Mouse (Mus musculus): Measurements from ENCODE around the gene Tmcc3. TPM values are rescaled to one million over a fixed set of nuclear protein-coding genes. Genes with fewer than 3 reads are reported as not detected.

Gene Tmcc3
- polyA plus RNA-seq, 1 experiment = 26.0 TPM

DNA sequence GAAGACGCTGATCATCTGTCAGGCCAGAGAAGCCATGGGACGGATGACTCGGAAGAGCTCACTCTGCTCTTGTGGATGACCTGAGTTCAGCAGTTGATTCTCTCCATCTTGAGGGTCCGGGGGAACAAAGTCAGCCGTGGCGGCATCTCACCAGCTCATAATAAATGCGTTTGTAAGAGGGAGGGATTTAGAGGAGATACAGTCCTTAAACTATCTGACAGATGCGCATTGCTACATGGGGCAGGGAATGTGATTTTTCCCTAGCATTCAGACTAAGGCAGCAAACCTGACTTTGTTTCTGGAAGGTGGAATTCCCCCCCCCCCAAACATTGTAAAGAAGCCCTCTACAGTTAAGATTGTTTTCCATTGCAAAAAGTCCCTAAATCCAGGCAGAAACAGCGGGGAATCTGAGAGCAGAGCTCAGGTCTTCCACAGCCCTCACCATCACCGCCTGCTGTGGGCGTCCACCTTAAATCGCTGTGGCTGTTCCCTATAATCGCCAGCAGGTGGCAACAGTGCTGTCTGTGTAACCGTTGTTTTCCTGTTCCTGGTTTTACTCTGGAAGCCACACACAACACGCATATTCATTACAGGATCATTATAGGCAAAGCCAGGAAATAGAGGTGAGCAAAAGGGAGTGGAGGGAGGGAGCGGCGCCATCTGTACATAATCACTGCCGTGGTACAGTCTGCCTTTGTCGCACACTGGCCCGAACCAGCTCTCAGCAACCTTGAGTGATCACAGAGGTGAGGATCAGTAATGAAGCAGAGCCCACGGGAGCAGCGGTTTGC is 96.8 kb downstream of the Tmcc3 start:
- WGBS = 21% methylated on average over 22 of the region's 22 CpGs

GRCm38 (mm10) chr10:94409661-94410060 is 97.9 kb downstream of the Tmcc3 start:
- no peak for DNase-seq (ENCODE audit: low read depth, low spot score)
- 69% methylated on average over 6 of the region's 6 CpGs for WGBS

More for the DNA sequence above, 96.8 kb downstream of the Tmcc3 start:
- DNase-seq (ENCODE audit: low read depth, low spot score) = peak; percentile 62

DNA sequence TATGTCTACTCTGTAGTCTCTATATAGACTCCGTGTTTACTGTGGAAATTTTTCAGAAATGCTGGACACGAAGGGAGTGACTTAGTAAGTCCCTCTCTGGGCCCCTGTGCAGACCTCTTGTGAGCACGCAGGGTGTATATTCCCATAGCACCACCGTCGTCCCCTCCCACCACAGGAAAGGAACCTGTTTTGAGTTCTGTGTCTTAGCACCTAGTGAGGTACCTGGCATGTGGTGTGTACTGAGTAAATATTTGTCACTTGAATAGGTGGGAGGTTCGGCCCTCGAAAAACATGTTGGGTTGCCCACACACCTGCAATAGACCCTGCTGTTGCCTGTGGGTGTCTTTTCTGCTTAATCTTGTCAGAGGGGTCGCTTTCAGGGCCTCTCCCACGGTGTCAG is 99.8 kb downstream of the Tmcc3 start:
- WGBS = 67% methylated on average over 9 of the region's 9 CpGs
- no peak for DNase-seq (ENCODE audit: low read depth, low spot score)

- 47% methylated on average over 8 of the region's 8 CpGs for WGBS
- no peak for DNase-seq (ENCODE audit: low read depth, low spot score)
Observed at GRCm38 (mm10) chr10:94413770-94414651, 102.3 kb downstream of the Tmcc3 start.

- no peak for DNase-seq (ENCODE audit: low read depth, low spot score)
- WGBS = 51% methylated on average over 22 of the region's 22 CpGs
Observed at GRCm38 (mm10) chr10:94415950-94416844, 104.4 kb downstream of the Tmcc3 start.

GRCm38 (mm10) chr10:94417643-94418042 is 105.9 kb downstream of the Tmcc3 start:
- 66% methylated on average over 4 of the region's 4 CpGs for whole genome bisulfite sequencing
- DNase-seq (ENCODE audit: low read depth, low spot score) = no peak

- no peak for DNase-seq (ENCODE audit: low read depth, low spot score)
- 46% methylated on average over 12 of the region's 12 CpGs for WGBS
Observed at GRCm38 (mm10) chr10:94426000-94426920, 114.5 kb downstream of the Tmcc3 start.

- whole genome bisulfite sequencing = 88% methylated on average over 15 of the region's 15 CpGs
- DNase-seq (ENCODE audit: low read depth, low spot score) = no peak
Observed at GRCm38 (mm10) chr10:94426921-94427270, 115.1 kb downstream of the Tmcc3 start.

- no peak for DNase-seq (ENCODE audit: low read depth, low spot score)
Observed at GRCm38 (mm10) chr10:94428186-94428942, 116.6 kb downstream of the Tmcc3 start.

DNA sequence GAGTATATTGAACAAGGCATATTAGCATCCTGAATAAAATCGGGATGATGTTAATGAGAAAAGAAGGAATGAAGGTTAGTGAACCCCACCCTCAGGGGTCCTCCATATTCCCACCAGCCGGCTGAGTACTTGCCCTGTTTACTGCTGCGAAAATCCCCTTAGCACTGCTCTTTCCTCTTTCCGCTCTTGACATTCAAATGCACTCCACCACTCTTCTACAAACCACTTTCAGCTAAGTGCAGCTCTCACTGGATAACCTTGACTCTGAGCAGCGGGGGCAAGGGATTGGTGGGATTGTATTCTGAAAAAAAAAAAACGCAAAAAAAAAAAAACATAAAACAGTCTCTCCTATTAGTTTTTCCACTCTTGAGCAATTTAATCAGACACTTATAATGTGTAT is 118.8 kb downstream of the Tmcc3 start:
- DNase-seq (ENCODE audit: low read depth, low spot score) = no peak
- WGBS = 88% methylated on average over 6 of the region's 6 CpGs

More at GRCm38 (mm10) chr10:94428186-94428942, 116.6 kb downstream of the Tmcc3 start:
- WGBS = 48% methylated on average over 12 of the region's 12 CpGs

GRCm38 (mm10) chr10:94432933-94433332 is 121.2 kb downstream of the Tmcc3 start:
- no peak for DNase-seq (ENCODE audit: low read depth, low spot score)
- 73% methylated on average over 5 of the region's 5 CpGs for WGBS

DNA sequence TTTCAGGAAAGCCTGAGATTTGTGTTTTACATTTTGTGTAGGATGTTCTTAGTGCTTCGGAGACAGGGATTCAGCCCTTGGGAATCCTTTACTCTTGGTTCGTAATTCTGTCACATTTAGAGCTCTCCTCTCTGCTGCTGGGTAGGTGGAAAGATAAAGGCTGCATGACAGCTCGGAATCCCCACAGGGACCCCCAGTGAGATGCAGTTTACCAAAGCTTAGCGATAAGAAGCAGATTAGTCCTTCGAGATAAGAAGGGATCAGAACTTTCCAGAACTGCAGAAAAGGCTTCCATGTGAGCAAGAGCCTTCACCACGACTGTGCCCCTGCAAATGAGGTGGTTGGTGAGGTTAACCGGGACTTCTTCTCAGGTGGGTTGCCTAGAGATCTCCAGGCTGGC is 122.2 kb downstream of the Tmcc3 start:
- 54% methylated on average over 7 of the region's 7 CpGs for WGBS
- no peak for DNase-seq (ENCODE audit: low read depth, low spot score)

DNA sequence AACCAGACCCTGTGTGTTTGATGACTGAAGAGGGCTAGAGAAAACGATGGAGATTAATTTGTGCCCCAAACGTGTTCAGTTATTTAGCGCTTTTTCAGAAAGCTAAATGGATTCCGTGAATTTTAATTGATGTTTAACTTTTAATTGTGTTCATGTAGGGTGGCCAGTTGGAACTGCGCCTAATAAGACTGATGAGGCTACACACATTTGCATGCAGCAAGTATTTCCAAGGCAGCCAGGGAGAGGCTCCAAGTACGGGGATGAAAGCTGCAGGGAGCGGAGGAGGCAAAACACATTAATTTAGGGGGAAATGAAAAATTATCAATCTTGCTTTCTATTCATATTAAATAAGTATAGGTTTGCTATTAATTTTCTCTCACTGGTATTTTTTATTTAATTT is 131.0 kb downstream of the Tmcc3 start:
- no peak for DNase-seq (ENCODE audit: low read depth, low spot score)
- 84% methylated on average over 7 of the region's 7 CpGs for WGBS

GRCm38 (mm10) chr10:94443453-94443852 is 131.7 kb downstream of the Tmcc3 start:
- WGBS = 87% methylated on average over 4 of the region's 4 CpGs
- DNase-seq (ENCODE audit: low read depth, low spot score) = no peak

- no peak for DNase-seq (ENCODE audit: low read depth, low spot score)
- WGBS = 81% methylated on average over 7 of the region's 7 CpGs
Observed at GRCm38 (mm10) chr10:94445192-94445591, 133.4 kb downstream of the Tmcc3 start.

DNA sequence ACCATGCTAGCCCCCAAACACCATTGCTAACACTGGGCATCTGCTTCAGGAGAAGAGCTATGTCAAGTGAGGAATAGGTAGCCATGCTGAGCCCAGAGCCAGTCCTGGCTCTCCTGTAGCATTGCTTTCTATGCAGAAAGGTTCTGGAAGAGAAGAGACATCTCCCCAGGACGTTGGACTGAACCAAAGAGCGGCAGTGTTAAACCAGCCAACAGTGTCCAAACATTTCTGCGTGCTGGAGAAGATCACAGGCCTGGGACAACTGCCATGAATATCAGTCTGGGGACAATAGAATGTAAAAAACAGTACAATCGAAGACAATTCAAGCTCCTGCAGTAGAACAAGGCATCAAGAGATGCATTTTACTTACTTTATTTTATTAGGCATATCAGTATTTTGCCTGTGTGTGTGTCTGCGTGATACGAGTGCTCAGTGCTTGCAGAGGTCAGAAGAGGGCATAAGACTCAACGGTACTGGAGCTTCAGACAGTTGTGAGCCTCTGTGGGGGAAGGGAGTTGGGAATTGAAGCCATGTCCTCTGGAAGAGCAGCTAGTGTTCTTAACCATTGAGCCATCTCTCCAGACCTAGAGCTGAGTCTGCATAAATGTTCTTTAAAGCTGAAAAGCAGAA is 134.7 kb downstream of the Tmcc3 start:
- 61% methylated on average over 7 of the region's 7 CpGs for WGBS
- no peak for DNase-seq (ENCODE audit: low read depth, low spot score)

DNA sequence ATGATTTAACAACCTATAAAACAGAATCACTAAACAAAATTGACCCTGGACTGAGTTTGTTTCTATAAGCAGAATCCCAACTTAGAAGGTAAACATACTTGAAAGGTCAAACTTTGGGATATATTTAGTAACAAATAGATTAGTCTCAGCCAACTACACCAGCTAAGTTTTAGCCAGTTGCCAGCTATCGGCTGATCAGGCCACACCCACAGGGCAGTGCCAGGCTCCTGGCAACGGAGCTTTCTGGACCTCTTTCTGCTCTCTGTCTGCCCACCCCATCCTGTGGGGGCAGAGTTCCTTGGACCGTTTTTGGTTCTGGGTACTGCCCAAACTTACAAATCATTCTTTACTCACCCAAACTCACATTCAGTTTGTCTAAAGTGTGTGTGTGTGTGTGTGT is 137.9 kb downstream of the Tmcc3 start:
- WGBS = 17% methylated on average over 3 of the region's 3 CpGs
- DNase-seq (ENCODE audit: low read depth, low spot score) = no peak

- 44% methylated on average over 8 of the region's 8 CpGs for WGBS
- DNase-seq (ENCODE audit: low read depth, low spot score) = no peak
Observed at GRCm38 (mm10) chr10:94450781-94451180, 139.0 kb downstream of the Tmcc3 start.

Measured in large intestine, adult 2 months (tissue).